Mouse (Mus musculus) hindbrain, embryonic 10.5 days (tissue): ENCODE results near the gene Ggnbp2. TPM values are rescaled to one million over a fixed set of nuclear protein-coding genes. Genes with fewer than 3 reads are reported as not detected.

ENCODE experiments used
- DNase-seq: peaks from one replicate; pipeline ENCODE4 v3.0.0-alpha.2; 2017; ENCODE audit warnings: low spot score
- H3K27ac ChIP-seq: fragments of 300-500 bp; sonication (generic); 2 replicates; pipeline ENCODE4 v1.5.1; 2016; ENCODE audit warnings: mild to moderate bottlenecking, moderate library complexity
- H3K27me3 ChIP-seq: fragments of 300-500 bp; sonication (generic); 2 replicates; pipeline ENCODE4 v1.6.1; 2016; ENCODE audit warnings: mild to moderate bottlenecking; ENCODE audit not compliant: poor library complexity, insufficient read depth, severe bottlenecking
- H3K36me3 ChIP-seq: fragments of 300-500 bp; sonication (generic); 2 replicates; pipeline ENCODE4 v1.6.1; 2016; ENCODE audit warnings: mild to moderate bottlenecking, moderate library complexity
- H3K4me1 ChIP-seq: fragments of 300-500 bp; sonication (generic); replicated peaks from 2 replicates; pipeline ENCODE4 v1.6.1; 2016; ENCODE audit warnings: mild to moderate bottlenecking
- H3K4me3 ChIP-seq: fragments of 300-500 bp; sonication (generic); 2 replicates; pipeline ENCODE4 v1.5.1; 2016; ENCODE audit warnings: mild to moderate bottlenecking, moderate library complexity
- H3K9me3 ChIP-seq: fragments of 300-500 bp; sonication (generic); 2 replicates; pipeline ENCODE4 v1.6.1; 2016; ENCODE audit warnings: mild to moderate bottlenecking, moderate library complexity
- WGBS: fragments of 180-500 bp; shearing (Covaris S2); methylation state at CpG from one replicate; pipeline ENCODE4 v1.1.7; 2016; 5-methylcytosine and 5-hydroxymethylcytosine counted together
- polyA plus RNA-seq: library from polyadenylated mRNA; unstranded; fragments of >200 nt; fragmentation: Nextera tagmentation; extraction: Ambion mirVana; gene quantifications from 2 replicates; pipeline ENCODE4 v1.2.1, GENCODE M21; 2016

Gene Ggnbp2
- polyA plus RNA-seq = 53.4 and 56.5 TPM in 2 replicates

DNA sequence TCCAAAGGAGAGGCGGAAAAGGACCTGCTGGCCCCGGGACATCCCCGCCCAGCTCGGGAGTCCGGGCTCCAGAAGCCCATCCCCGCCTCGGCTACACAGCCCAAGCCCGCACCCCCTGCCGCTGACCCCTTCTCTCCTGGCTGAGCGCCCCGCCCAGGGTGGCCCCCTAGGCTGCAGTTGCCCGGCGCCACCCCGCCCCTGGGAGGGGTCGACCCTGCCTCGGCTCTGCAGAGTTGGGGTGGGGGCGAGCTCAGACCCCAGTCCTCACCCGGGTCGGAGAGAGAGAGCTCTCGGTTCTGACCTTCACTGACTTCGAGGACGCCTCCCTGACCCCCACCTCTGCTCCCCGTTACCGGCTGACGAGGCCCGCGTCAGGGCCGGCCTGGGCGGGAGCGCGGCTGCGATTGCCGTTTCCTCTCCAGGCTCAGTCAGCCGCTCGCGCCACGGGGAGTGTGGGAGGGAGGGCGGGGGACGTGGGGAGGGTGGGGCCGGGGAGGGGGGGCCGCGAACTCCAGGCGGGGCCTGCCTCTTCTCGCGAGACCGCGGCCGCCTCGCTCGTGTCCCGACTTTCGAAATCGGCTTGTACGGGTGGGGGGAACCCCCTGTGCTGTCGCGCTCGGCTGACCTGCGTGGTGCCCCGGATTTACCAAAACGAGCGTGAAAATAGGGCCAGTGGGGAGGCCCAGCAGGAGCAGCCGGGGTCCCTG is at the start of gene Ggnbp2:
Gene Ggnbp2 (minus strand): TSS at position 481 of the 707 bp plus-strand sequence.
- peak within 1 kb of the TSS; percentile 96 for H3K4me3 ChIP-seq
- peak within 1 kb of the TSS; percentile 97 for H3K27ac ChIP-seq
- H3K9me3 ChIP-seq = no peaks in the 10 kb centered on the region
- peak; percentile 91 for DNase-seq
- H3K4me1 ChIP-seq = peaks cover 41% of the 10 kb centered on the region
- under 1% methylated on average over 59 of the region's 62 CpGs for WGBS
- no peaks in the 10 kb centered on the region for H3K27me3 ChIP-seq
- peaks cover 11% of the 10 kb centered on the region for H3K36me3 ChIP-seq

- no peaks in the 10 kb centered on the region for H3K36me3 ChIP-seq
Measured at GRCm38 (mm10) chr11:84919951-84920350, 49.3 kb upstream of the Ggnbp2 start.

DNA sequence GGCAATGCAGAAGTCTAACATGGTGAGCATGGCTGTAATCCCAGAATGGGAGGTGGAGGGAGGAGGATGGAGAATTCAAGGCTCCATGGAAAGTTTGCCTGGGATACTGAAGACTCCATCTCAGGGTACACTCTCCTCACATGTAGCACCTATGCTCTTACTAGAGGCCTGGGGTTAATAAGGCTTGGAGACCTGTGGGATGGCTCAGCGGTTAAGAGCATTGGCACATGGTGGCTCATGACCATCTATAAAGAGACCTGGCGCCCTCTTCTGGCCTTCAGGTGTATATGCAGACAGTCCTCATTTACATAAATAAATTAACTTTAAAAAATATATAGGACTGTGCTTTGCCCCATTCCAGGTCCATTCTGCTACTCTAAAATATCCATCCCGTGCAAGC is 48.7 kb upstream of the Ggnbp2 start:
- no peak overlapping the region for H3K4me3 ChIP-seq
- no peaks in the 10 kb centered on the region for H3K27me3 ChIP-seq
- no peak overlapping the region for H3K27ac ChIP-seq
- peaks cover 26% of the 10 kb centered on the region for H3K4me1 ChIP-seq
- H3K9me3 ChIP-seq = no peaks in the 10 kb centered on the region
- WGBS = 34% methylated on average over 3 of the region's 3 CpGs
- peaks cover 5% of the 10 kb centered on the region for H3K36me3 ChIP-seq
- DNase-seq = no peak

More at GRCm38 (mm10) chr11:84919951-84920350, 49.3 kb upstream of the Ggnbp2 start:
- Histone ChIP-seq H3K4me1 (peaks cover 19% of the 10 kb centered on the region), H3K9me3 (no peaks in the 10 kb centered on the region), H3K27ac (no peak overlapping the region), H3K4me3 (no peak overlapping the region), H3K27me3 (no peaks in the 10 kb centered on the region)
- no peak for DNase-seq
- WGBS = 76% methylated on average over 7 of the region's 7 CpGs

- H3K27ac ChIP-seq = no peak overlapping the region
- H3K4me1 ChIP-seq = peaks cover 28% of the 10 kb centered on the region
- no peaks in the 10 kb centered on the region for H3K27me3 ChIP-seq
- DNase-seq = peak; percentile 89
- 9% methylated on average over 16 of the region's 16 CpGs for WGBS
- H3K36me3 ChIP-seq = peaks cover 13% of the 10 kb centered on the region
- H3K4me3 ChIP-seq = 0 out of 2 replicates have a peak overlapping the region, but pooled peaks have one; percentile 14
- no peaks in the 10 kb centered on the region for H3K9me3 ChIP-seq
Measured at GRCm38 (mm10) chr11:84918425-84918824, 47.8 kb upstream of the Ggnbp2 start.

DNA sequence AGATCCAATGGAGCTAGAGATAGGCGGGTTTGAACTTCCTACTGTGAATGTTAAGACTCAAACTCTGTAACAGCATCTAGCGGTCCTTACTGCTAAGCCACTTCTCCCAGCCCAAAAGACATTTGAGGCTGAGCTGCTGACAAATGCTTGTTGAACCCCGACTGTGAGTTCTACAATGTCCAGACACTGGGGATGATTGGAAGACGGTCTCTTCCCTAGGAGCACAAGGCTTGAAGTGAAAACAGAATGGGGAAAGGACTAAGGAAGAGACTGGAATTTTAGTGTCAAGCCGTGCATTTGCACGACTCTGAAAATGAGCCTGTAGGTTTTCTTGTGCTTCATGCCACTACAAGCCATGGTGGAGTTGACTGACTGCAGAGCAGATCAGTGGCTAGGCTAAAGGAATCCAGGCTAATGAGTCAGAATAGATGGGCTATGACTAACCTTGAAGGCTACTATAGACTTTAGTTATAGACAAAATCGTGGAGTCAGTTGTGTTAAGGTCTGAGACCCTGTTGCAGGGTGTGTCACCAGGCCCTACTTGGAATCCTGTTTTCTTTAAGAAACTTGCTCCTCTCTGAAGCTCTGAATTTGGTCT is 46.2 kb upstream of the Ggnbp2 start:
- Histone ChIP-seq H3K9me3 (no peaks in the 10 kb centered on the region), H3K27ac (peak overlapping the region; percentile 88), H3K27me3 (no peaks in the 10 kb centered on the region), H3K4me3 (peak overlapping the region; percentile 96), H3K4me1 (peaks cover 28% of the 10 kb centered on the region), H3K36me3 (peaks cover 28% of the 10 kb centered on the region)
- WGBS = 59% methylated on average over 7 of the region's 7 CpGs
- no peak for DNase-seq

DNA sequence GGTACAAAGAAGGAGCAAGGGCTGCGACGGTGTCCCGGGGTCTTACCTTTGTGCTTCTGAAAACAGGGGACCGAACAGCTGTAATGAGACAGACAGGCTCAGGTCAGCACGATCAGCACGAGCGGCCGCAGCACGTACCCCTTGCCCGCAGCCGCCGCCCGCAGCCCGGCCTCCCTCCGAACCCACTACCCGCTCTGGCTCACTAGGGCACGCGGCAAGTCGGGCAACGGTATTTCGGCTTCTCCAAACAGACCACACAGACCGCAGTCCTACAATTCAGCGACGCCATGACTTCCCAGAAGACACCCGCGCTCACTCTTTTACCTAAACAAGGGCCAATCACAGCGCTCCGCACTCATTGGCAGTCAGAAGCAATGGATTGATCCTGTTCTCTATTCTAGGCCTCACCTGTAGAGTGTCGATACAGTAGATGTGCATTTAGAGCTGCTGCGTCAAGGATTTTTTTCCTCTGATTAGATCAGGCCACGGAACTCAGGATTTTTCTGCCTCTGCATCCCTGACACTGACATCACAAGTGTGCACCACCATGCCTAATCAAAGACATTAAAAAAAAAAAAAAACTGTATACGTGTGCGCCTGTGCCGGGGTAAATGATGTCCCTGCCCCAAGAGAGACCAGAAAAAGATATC is 45.6 kb upstream of the Ggnbp2 start, which contains the start of gene Znhit3:
Gene Znhit3 (minus strand): TSS at position 314 of the 650 bp plus-strand sequence.
- peak; percentile 81 for DNase-seq
- WGBS = 4% methylated on average over 34 of the region's 34 CpGs
- H3K4me1 ChIP-seq = peaks cover 28% of the 10 kb centered on the region
- no peaks in the 10 kb centered on the region for H3K9me3 ChIP-seq
- no peaks in the 10 kb centered on the region for H3K27me3 ChIP-seq
- H3K4me3 ChIP-seq = peak within 1 kb of the TSS; percentile 96
- H3K36me3 ChIP-seq = peaks cover 34% of the 10 kb centered on the region
- H3K27ac ChIP-seq = peak within 1 kb of the TSS; percentile 88

- WGBS = 86% methylated on average over 5 of the region's 5 CpGs
- Histone ChIP-seq H3K4me3 (peak overlapping the region; percentile 96), H3K27ac (no peak overlapping the region), H3K4me1 (peaks cover 28% of the 10 kb centered on the region), H3K27me3 (no peaks in the 10 kb centered on the region), H3K36me3 (peaks cover 49% of the 10 kb centered on the region), H3K9me3 (no peaks in the 10 kb centered on the region)
- no peak for DNase-seq
Measured at GRCm38 (mm10) chr11:84914673-84915072, 44.1 kb upstream of the Ggnbp2 start.

- no peak overlapping the region for H3K27ac ChIP-seq
- peaks cover 13% of the 10 kb centered on the region for H3K4me1 ChIP-seq
- no peak overlapping the region for H3K4me3 ChIP-seq
- H3K36me3 ChIP-seq = peaks cover 92% of the 10 kb centered on the region
- 89% methylated on average over 4 of the region's 4 CpGs for WGBS
- H3K9me3 ChIP-seq = no peaks in the 10 kb centered on the region
- H3K27me3 ChIP-seq = no peaks in the 10 kb centered on the region
- DNase-seq = no peak
Measured at GRCm38 (mm10) chr11:84910411-84910810, 39.8 kb upstream of the Ggnbp2 start.

- no peak for DNase-seq
- no peaks in the 10 kb centered on the region for H3K4me1 ChIP-seq
- H3K9me3 ChIP-seq = no peaks in the 10 kb centered on the region
- 93% methylated on average over 6 of the region's 6 CpGs for WGBS
- no peak overlapping the region for H3K27ac ChIP-seq
- H3K27me3 ChIP-seq = no peaks in the 10 kb centered on the region
- H3K36me3 ChIP-seq = peaks cover 98% of the 10 kb centered on the region
- H3K4me3 ChIP-seq = no peak overlapping the region
Measured at GRCm38 (mm10) chr11:84908480-84908879, 37.9 kb upstream of the Ggnbp2 start.

DNA sequence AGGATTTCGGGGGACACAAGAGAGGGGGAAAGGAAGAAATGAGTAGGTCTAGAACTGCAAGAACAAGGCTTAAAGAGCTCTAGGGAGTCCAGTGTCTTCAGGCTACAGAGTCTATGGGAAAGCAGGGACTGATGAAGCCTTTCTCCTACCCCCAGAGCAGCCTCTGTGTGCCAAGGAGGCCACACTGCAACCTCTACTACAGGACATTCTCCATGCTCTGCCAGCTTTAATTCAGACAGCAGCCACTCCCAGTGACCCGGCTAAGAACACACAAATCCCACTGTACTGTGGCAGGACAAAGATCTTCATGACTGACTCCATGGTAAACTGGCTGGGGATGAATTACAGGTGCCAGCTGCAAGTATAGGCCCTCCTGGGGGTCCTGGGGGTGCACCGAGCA is 36.5 kb upstream of the Ggnbp2 start:
- Histone ChIP-seq H3K36me3 (peaks cover 100% of the 10 kb centered on the region), H3K27me3 (no peaks in the 10 kb centered on the region), H3K4me1 (no peaks in the 10 kb centered on the region), H3K27ac (no peak overlapping the region), H3K9me3 (no peaks in the 10 kb centered on the region), H3K4me3 (no peak overlapping the region)
- no peak for DNase-seq
- WGBS = 85% methylated on average over 3 of the region's 3 CpGs

DNA sequence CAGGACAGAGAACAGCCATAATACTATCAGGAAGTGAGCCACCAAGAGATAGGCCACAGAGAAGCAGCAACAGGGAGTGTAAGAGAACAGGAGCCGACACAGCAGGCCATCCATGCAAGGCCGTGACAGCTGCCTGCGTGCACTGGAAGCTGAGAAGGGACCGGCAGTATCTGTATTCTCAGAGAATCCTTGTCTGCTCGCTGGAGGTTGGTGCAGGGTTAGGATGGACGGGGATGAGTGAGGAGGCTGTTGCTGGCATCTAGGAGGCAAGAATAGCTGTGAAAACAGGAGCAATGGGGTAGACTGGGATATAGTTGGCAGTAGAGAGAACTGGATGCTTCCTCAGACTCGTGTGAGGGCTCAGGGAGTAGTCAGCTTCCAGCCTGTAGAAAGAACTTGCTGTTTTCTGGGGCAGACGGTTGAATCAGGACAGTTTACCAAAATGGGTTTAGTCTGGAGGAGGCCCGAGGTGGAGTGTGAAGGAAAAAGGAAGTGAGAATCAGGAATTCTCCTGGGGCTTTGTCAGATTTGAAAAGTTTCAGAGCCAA is 34.1 kb upstream of the Ggnbp2 start:
- Histone ChIP-seq H3K27ac (no peak overlapping the region), H3K4me3 (no peak overlapping the region), H3K36me3 (peaks cover 100% of the 10 kb centered on the region), H3K4me1 (no peaks in the 10 kb centered on the region), H3K9me3 (no peaks in the 10 kb centered on the region), H3K27me3 (no peaks in the 10 kb centered on the region)
- no peak for DNase-seq
- WGBS = 85% methylated on average over 9 of the region's 9 CpGs

- 93% methylated on average over 14 of the region's 15 CpGs for WGBS
- H3K4me1 ChIP-seq = no peaks in the 10 kb centered on the region
- no peaks in the 10 kb centered on the region for H3K27me3 ChIP-seq
- no peak overlapping the region for H3K4me3 ChIP-seq
- no peak overlapping the region for H3K27ac ChIP-seq
- no peaks in the 10 kb centered on the region for H3K9me3 ChIP-seq
- DNase-seq = no peak
- H3K36me3 ChIP-seq = peaks cover 94% of the 10 kb centered on the region
Measured at GRCm38 (mm10) chr11:84893113-84893512, 22.5 kb upstream of the Ggnbp2 start.

- Histone ChIP-seq H3K9me3 (no peaks in the 10 kb centered on the region), H3K27ac (no peak overlapping the region), H3K27me3 (no peaks in the 10 kb centered on the region), H3K36me3 (peaks cover 94% of the 10 kb centered on the region), H3K4me1 (no peaks in the 10 kb centered on the region), H3K4me3 (no peak overlapping the region)
- WGBS = 93% methylated on average over 7 of the region's 7 CpGs
- no peak for DNase-seq
Measured at GRCm38 (mm10) chr11:84891705-84892104, 21.1 kb upstream of the Ggnbp2 start.
